Mouse (Mus musculus): ENCODE results near the gene Gm19426. TPM values are rescaled to one million over a fixed set of nuclear protein-coding genes. Genes with fewer than 3 reads are reported as not detected.
A peak's percentile ranks its signal among the peaks of the same experiment; 100 is the strongest.
"Not testable (repeated sequence)": the region's sequence is repeated elsewhere in the genome, so short reads cannot be mapped to it uniquely, and the experiment has no call there.

The Gm19426 gene
- total RNA-seq, 2 experiments from 2014 or later = not detected

GRCm38 (mm10) chr2:84756245-84756644 lies 12.8 kb upstream of the Gm19426 start:
- ATAC-seq (replicated peaks; ENCODE audit: poor library complexity, severe bottlenecking) = no peak

- ATAC-seq (replicated peaks; ENCODE audit: poor library complexity, severe bottlenecking) = no peak
These were observed 6.7 kb upstream of the Gm19426 start for GRCm38 (mm10) chr2:84750115-84750514.

GRCm38 (mm10) chr2:84744126-84744525 lies 671 bp upstream of the Gm19426 start:
- no peak for ATAC-seq (replicated peaks; ENCODE audit: poor library complexity, severe bottlenecking)

- ATAC-seq (replicated peaks; ENCODE audit: poor library complexity, severe bottlenecking) = 0 out of 2 replicates have a peak, but pooled peaks have one; percentile 10
These were observed 788 bp downstream of the Gm19426 start for GRCm38 (mm10) chr2:84742451-84743283.

- no peak for ATAC-seq (replicated peaks; ENCODE audit: poor library complexity, severe bottlenecking)
These were observed 1.5 kb downstream of the Gm19426 start for GRCm38 (mm10) chr2:84741841-84742450.

GRCm38 (mm10) chr2:84740608-84741333 lies 2.7 kb downstream of the Gm19426 start:
- ATAC-seq (replicated peaks; ENCODE audit: poor library complexity, severe bottlenecking) = peak; percentile 38

GRCm38 (mm10) chr2:84738271-84738911 lies 5.1 kb downstream of the Gm19426 start:
- ATAC-seq (replicated peaks; ENCODE audit: poor library complexity, severe bottlenecking) = no peak

- peak; percentile 15 for ATAC-seq (replicated peaks; ENCODE audit: poor library complexity, severe bottlenecking)
These were observed 6.0 kb downstream of the Gm19426 start for GRCm38 (mm10) chr2:84737451-84737925.

GRCm38 (mm10) chr2:84736312-84737161 lies 6.9 kb downstream of the Gm19426 start:
- no peak for ATAC-seq (replicated peaks; ENCODE audit: poor library complexity, severe bottlenecking)

- no peak for ATAC-seq (replicated peaks; ENCODE audit: poor library complexity, severe bottlenecking)
These were observed 8.0 kb downstream of the Gm19426 start for GRCm38 (mm10) chr2:84735346-84735920.

GRCm38 (mm10) chr2:84734919-84735318 lies 8.5 kb downstream of the Gm19426 start:
- no peak for ATAC-seq (replicated peaks; ENCODE audit: poor library complexity, severe bottlenecking)

- ATAC-seq (replicated peaks; ENCODE audit: poor library complexity, severe bottlenecking) = no peak
These were observed 9.0 kb downstream of the Gm19426 start for GRCm38 (mm10) chr2:84734351-84734864.

GRCm38 (mm10) chr2:84733579-84734300 lies 9.7 kb downstream of the Gm19426 start, which contains the start of gene Ypel4:
TSS of gene Ypel4 (plus strand) at chr2:84734058.
- ATAC-seq (replicated peaks; ENCODE audit: poor library complexity, severe bottlenecking) = peak; percentile 72

- no peak for ATAC-seq (replicated peaks; ENCODE audit: poor library complexity, severe bottlenecking)
These were observed 11.1 kb downstream of the Gm19426 start for GRCm38 (mm10) chr2:84732394-84732793.

GRCm38 (mm10) chr2:84731206-84731605 lies 12.2 kb downstream of the Gm19426 start:
- no peak for ATAC-seq (replicated peaks; ENCODE audit: poor library complexity, severe bottlenecking)

- ATAC-seq (replicated peaks; ENCODE audit: poor library complexity, severe bottlenecking) = not testable (repeated sequence)
These were observed 15.3 kb downstream of the Gm19426 start for GRCm38 (mm10) chr2:84728191-84728590.

- ATAC-seq (replicated peaks; ENCODE audit: poor library complexity, severe bottlenecking) = peak; percentile 96
These were observed 16.1 kb downstream of the Gm19426 start, which contains the start of gene Clp1 for GRCm38 (mm10) chr2:84727172-84727858. TSS of gene Clp1 (minus strand) at chr2:84727350.
